Mouse (Mus musculus) C2C12 (cell line): ENCODE results near the gene Olfr323.

ENCODE experiments used
- CEBPB ChIP-seq: IDR thresholded peaks from one replicate; pipeline ENCODE4 v1.6.1; 2011; ENCODE audit warnings: low read depth, mild to moderate bottlenecking, control low read depth, moderate library complexity
- CTCF ChIP-seq: IDR thresholded peaks from one replicate; pipeline ENCODE4 v1.5.1; 2011; ENCODE audit not compliant: control insufficient read depth, insufficient read depth, insufficient read length
- FOSL1 ChIP-seq: IDR thresholded peaks from one replicate; pipeline ENCODE4 v1.8.0; 2011; ENCODE audit warnings: mild to moderate bottlenecking, low read length; ENCODE audit not compliant: poor library complexity, insufficient read depth, severe bottlenecking
- MAX ChIP-seq: IDR thresholded peaks from one replicate; pipeline ENCODE4 v1.6.1; 2011; ENCODE audit warnings: mild to moderate bottlenecking, control low read depth
- MYOD1 ChIP-seq: IDR thresholded peaks from one replicate; pipeline ENCODE4 v1.6.1; 2011; ENCODE audit warnings: low read depth; ENCODE audit not compliant: control insufficient read depth, insufficient read length

GRCm38 (mm10) chr11:58671825-58672224, 41.5 kb upstream of the Olfr323 start:
- no peak for TF ChIP-seq CTCF
- TF ChIP-seq CEBPB = no peak
- no peak for TF ChIP-seq MYOD1
- TF ChIP-seq MAX = no peak
- no peak for TF ChIP-seq FOSL1
